Mouse (Mus musculus) kidney, adult 9 months (tissue): ENCODE measurements at regions not wholly inside any gene's neighbourhood (a gene's known extent, or its start where the extent isn't known, plus 50 kb on each side); places are given as distances from the start of the nearest gene placed in this dataset.
A peak's percentile ranks its signal among the peaks of the same experiment; 100 is the strongest.

Source experiments
- DNase-seq: peaks from one replicate; pipeline ENCODE4 v3.0.0; 2022

GRCm38 (mm10) chr13:117152655-117153054 lies 55.7 kb upstream of the Emb start:
- DNase-seq, result no peak

GRCm38 (mm10) chr13:117143828-117144227 lies 64.5 kb upstream of the Emb start:
- no peak for DNase-seq

GRCm38 (mm10) chr13:117143255-117143654 lies 65.1 kb upstream of the Emb start:
- peak; percentile 76 for DNase-seq

- DNase-seq, result no peak
Observed at GRCm38 (mm10) chr13:117134352-117134751, 74.0 kb upstream of the Emb start.

DNA sequence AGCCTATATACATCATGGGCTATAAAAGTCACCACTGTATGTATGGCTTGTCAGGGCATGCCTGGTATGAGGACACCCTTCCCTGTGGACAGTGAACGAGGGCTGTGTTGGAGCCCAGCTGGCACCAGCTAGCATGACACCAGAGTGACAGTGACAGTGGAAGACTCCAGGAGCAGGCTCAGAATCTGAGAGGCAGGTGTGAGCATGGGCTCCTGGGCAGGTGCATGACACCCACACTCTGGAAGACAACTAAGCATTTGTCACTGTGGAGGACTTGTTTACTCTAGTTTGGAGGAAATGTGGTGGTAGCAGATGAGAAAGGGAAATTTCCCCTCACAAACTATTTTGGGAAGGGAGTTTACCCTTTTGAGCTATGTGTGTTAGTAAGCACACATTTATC lies 76.2 kb upstream of the Emb start:
- no peak for DNase-seq

DNA sequence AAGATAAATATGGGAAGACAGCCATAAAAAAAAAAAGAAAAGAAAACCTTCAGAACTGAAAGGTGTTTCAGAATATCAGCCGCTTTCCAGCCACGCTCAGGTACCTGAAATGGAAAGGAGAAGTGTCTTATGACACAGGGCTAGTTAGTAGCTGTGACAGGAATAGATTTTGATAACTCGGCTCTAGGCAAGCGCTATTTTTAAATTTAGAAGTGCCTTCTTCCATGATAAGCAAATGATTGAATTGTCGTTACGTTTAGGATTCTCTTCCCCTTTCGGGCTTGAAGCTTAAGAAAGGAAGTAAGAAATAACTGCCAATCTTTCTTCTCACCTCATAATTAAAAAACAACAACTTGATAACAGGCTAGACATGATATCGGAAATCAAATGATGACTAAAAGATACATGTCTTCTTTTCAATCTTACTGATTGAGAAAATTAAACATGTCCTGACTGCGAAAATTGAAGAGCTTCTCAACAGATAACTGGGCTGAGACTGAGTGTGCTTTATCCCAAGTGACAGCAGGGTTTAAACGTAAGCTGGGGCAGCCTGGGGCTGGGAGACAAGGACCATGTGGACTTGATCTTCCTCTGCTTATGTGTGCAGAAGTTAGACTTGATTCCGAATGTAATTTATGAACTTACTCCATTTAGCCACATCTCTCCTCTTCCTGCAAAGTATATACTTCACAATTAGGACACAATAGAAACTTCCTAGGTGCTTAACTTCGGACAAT lies 80.4 kb upstream of the Emb start:
- no peak for DNase-seq

- no peak for DNase-seq
Observed at GRCm38 (mm10) chr13:117127116-117127728, 81.1 kb upstream of the Emb start.

DNA sequence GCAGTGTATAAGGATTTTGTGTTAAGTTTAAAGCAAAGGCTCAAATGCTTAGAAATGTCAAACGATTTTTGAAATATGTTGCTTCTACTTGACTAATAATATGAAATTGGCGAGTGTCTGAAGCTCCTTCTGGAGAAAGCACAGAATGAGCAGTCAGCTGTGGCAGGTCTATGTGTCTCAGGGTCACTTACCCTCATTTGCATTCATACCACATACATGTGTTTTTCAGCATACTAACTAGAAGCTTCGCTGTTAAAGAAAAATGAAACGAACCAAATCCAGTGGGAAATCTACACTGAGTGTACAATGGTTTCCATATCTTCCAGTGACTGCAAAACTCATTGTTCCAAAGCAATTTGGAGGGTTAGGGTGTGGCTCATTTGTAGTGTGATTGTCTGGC lies 88.7 kb upstream of the Emb start:
- no peak for DNase-seq

GRCm38 (mm10) chr13:117114797-117115196 lies 89.5 kb upstream of the Parp8 start:
- DNase-seq, result no peak

DNA sequence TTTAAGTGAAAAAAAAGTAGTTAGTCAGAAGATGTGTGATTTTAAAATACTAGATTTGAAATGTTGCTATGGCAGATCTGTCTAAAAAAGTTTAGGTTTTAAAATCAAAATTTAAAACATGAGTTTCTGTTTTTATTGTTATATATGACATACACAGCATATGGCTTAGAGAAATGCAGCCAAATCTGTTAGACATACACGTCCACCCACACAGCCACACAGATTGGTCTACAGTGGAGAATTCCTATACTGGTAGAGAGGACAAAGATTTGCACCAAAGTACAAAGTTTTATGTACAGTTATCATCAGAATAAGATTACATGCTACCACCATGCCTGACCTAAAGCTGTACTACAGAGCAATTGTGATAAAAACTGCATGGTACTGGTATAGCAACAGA lies 87.1 kb upstream of the Parp8 start:
- DNase-seq, result no peak

DNA sequence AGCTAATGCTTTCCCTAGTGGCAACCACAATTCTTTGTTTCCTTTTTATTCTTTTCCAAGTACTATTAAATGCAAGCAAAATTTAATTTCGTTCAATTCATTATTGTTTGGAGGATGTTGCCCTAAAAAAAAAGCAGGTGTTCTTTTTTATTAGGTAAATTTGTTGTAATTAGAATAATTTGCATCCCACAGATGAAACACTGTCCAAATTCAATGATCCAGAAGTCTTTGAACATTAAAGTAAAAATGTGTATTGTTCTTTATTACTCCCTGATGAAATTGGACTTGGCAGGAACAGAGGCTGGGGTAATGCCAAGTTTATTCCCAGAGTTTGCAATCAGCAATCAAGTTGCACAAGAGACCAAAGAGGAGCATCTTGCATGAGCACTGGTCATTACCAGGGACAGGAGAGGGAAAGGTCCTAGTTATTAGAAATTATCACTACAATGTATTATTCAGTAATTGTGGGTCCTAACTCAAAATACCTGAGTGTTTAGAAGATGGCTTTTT lies 79.9 kb upstream of the Parp8 start:
- no peak for DNase-seq

- DNase-seq, result no peak
Observed at GRCm38 (mm10) chr13:117094773-117095172, 69.4 kb upstream of the Parp8 start.

GRCm38 (mm10) chr13:117088629-117089028 lies 63.3 kb upstream of the Parp8 start:
- no peak for DNase-seq

DNA sequence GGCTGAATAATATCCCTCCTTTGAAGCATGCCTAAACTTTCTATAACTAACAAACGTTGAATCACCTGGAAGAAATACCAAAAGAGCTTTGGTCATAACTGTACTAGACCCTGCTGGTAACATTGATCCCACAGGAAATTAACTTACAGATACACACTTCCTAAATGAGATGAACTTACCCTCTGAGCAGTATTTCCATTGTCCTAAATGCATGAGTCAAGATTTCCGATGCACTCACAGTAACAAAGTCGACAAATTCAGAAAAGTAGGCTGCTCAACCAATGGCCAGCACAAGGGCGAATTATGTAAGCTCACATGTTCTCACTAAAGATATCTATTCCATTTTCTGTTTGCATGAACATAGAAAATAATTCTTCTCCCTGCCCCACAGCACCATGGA lies 57.4 kb upstream of the Parp8 start:
- no peak for DNase-seq

DNA sequence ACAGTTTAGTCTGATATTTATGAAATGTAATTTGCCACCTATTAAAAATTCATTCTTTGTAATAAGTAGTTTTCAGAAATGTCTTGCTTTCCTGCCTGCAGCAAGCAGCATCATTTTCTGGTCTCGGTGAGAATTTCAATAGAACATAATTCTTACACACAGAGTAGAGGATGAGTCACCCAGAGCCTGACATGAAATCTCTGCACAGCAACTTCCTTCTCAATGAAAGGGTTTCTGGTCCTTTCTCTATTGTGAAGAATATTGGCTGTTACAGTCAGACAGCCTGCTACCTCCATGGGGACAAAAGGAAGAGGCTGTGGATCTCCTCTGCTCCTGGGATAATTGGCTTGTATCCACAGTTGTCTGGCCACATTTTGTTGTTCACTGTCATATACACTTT lies 54.0 kb upstream of the Parp8 start:
- DNase-seq, result no peak
